Mouse (Mus musculus) liver, adult 2 months (tissue): ENCODE measurements around the gene Ttll11.

Source experiments
- CTCF ChIP-seq: fragments of 200-500 bp; IDR thresholded peaks from 2 replicates; pipeline ENCODE4 v1.5.1; 2011; ENCODE audit warnings: low read depth, low read length, control low read depth
- POLR2A ChIP-seq: fragments of 200-500 bp; IDR thresholded peaks from 2 replicates; pipeline ENCODE4 v1.6.1; 2011; ENCODE audit warnings: low read length, control low read depth; ENCODE audit not compliant: insufficient read depth; ENCODE audit errors: extremely low read depth

DNA sequence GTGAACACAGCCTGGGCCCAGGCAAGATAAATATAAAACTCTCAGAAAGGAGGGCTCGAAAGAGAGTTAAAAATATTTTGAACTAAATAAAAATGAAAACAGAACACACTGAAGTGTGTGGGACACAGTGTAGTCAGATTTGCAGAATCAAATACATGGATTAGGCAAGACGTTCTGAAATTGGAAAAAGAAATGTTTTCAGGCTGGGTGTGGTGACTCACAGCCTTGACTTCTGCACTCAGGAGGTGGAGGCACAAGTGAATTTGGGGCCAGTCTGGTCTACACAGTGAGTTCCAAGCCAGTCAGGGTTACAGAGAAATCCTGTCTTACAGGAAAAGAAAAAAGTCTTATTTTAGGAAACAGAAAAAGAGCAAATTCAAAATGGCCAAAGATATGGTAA, 209.2 kb downstream of the Ttll11 start:
- TF ChIP-seq CTCF, result no peak
- TF ChIP-seq POLR2A, result no peak
